Mouse (Mus musculus): ENCODE results near the gene Tk1. TPM values are rescaled to one million over a fixed set of nuclear protein-coding genes. Genes with fewer than 3 reads are reported as not detected.
A peak's percentile ranks its signal among the peaks of the same experiment; 100 is the strongest.
"Not testable (repeated sequence)": the region's sequence is repeated elsewhere in the genome, so short reads cannot be mapped to it uniquely, and the experiment has no call there.

The Tk1 gene
- polyA plus RNA-seq, 2 experiments from 2014 or later: 52.4 to 88.7 TPM

DNA sequence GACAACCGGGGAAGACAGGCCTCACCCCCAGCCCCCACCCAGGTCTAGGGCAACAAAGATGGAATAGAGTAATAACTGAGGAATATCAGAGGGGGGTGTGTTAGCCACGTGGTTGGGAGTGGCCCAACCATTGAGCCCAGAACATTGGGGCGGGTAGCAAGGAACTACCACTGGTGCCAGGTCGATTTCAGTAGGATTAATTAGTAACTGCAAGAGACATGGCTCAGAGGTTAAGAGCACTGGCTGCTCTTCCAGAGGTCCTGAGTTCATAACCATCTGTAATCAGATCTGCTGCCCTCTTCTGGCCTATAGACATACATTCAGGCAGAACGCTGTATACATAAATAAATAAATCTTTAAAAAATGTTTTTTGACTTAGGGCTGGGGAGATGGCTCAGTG lies 20.7 kb upstream of the Tk1 start:
- ATAC-seq: no peak

- ATAC-seq: no peak
Measured at GRCm38 (mm10) chr11:117845651-117846050, 19.8 kb upstream of the Tk1 start.

DNA sequence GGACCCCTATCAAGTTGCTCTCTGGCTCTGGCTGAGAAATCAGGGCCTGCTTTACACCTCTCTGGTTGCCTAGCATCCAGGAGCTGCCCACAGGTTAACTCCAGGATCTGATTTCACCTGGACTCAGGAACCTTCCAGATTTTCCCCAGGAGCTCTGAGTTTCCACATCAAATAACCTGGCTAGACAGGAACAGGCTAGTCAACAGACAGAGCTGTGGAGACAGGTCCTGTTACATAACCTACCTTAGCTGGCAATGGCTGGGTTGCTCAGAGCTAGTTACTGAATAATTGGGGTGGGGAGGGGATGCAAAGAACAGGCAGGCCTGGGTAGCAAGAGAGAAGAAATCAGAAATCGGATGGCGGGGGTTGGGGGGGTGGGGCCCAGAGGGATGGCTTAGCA lies 19.1 kb upstream of the Tk1 start:
- ATAC-seq: no peak

DNA sequence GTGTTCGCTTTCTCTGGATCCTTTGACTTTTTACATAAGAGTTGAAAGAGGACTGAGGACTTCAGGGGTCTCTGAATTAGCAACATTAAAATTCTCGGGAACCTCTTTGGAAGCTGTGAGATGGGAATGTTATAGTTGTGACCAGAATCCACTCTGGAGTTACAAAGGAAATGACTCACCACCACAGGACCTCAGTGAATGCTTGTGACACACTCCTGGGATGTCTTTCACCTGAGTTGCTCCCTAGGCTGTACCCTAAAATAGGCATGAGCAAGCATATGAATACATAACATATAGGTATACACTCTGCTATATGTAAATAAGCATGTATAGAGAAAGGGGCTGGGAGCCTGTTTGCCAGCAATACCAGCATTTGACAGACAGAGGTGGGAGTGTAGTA lies 17.5 kb upstream of the Tk1 start:
- ATAC-seq: no peak

GRCm38 (mm10) chr11:117840910-117841309 lies 15.0 kb upstream of the Tk1 start:
- no peak for ATAC-seq

DNA sequence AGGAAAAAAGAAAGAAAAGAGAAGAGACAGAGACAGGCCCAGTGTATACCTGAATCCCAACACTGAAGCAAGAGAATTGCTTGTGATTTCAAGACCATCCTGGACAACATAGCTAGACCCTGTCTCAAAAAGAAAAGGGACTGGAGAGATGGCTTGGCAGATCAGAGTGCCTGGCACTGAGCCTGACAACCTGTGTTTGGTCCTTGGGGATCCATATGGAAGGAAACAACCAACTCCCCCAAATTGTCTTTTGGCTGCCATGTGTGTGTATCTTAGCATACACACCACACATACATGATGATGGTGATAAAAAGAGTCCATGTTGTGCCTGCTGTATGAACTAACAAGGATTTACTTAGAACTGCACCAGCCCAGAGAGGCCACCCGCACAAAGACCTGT lies 13.1 kb upstream of the Tk1 start:
- no peak for ATAC-seq

GRCm38 (mm10) chr11:117838572-117838971 lies 12.7 kb upstream of the Tk1 start:
- no peak for ATAC-seq

DNA sequence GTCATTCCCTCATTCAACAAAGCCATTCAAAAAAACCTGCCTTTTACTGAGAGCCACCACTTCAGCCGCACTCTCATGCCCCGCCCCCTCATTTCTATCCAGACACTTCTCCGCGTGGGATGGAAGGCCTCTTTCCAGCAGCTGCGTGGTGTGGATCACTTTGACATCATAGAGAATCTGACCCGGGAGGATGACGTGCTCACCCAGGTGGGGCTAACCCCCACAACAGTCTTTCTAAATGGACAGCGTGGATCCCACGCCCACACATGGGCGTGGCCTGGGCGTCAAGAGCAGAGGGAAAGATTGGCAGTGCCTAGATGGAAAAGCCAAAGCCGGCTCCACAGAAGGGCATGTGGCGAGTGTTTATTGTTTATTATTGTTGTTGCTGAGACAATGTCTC lies 10.4 kb upstream of the Tk1 start:
- no peak for ATAC-seq

DNA sequence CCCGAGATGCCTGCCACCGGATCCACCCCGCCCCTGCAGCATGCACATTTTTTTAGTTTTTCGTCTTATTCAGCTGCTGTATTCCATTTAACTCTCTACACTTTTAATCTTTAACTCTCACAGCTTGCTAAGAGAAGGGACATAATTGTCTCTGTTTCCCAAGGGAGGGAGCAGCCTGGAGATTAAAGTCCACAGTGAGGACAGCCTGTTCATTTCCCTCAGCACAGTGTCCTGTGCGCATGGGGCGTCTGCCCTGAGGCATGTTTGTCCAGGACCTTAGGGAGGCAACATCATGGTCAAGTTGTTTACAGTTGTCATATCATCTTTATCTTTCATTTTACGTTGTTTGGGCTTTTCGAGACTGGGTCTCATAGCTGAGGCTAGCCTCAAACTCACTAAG lies 8.2 kb upstream of the Tk1 start:
- no peak for ATAC-seq

- ATAC-seq: not testable (repeated sequence)
Measured at GRCm38 (mm10) chr11:117833509-117833908, 7.6 kb upstream of the Tk1 start.

GRCm38 (mm10) chr11:117832086-117832969 lies 6.4 kb upstream of the Tk1 start:
- peak; percentile 90 for ATAC-seq

- no peak for ATAC-seq
Measured at GRCm38 (mm10) chr11:117830401-117830800, 4.5 kb upstream of the Tk1 start.

GRCm38 (mm10) chr11:117829671-117830215 lies 3.9 kb upstream of the Tk1 start:
- ATAC-seq: no peak

GRCm38 (mm10) chr11:117828888-117829604 lies 3.2 kb upstream of the Tk1 start:
- no peak for ATAC-seq

- peak; percentile 30 for ATAC-seq
Measured at GRCm38 (mm10) chr11:117828149-117828887, 2.4 kb upstream of the Tk1 start.

- ATAC-seq: no peak
Measured at GRCm38 (mm10) chr11:117827386-117827785, 1.5 kb upstream of the Tk1 start.

DNA sequence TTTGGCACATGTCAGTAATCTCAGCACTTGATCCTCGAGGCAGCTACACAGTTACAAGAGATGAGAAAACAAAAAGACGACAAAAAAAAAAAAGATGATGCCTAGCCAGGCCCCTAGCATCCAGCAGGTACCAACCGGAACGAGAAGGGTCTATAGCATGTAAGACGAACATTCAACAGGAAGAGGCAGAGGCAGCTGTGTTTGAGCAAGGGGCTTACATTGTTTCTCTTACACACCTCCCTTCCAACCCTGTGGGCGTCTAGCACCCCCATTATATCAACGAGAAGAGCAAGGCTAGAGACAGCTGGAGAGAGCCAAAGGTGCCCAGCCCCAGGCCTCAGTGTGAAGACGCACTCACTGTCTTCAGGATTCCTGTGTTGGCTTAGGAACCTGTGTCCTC lies 1.0 kb upstream of the Tk1 start:
- no peak for ATAC-seq

- no peak for ATAC-seq
Measured at GRCm38 (mm10) chr11:117826164-117826563, 272 bp upstream of the Tk1 start.

DNA sequence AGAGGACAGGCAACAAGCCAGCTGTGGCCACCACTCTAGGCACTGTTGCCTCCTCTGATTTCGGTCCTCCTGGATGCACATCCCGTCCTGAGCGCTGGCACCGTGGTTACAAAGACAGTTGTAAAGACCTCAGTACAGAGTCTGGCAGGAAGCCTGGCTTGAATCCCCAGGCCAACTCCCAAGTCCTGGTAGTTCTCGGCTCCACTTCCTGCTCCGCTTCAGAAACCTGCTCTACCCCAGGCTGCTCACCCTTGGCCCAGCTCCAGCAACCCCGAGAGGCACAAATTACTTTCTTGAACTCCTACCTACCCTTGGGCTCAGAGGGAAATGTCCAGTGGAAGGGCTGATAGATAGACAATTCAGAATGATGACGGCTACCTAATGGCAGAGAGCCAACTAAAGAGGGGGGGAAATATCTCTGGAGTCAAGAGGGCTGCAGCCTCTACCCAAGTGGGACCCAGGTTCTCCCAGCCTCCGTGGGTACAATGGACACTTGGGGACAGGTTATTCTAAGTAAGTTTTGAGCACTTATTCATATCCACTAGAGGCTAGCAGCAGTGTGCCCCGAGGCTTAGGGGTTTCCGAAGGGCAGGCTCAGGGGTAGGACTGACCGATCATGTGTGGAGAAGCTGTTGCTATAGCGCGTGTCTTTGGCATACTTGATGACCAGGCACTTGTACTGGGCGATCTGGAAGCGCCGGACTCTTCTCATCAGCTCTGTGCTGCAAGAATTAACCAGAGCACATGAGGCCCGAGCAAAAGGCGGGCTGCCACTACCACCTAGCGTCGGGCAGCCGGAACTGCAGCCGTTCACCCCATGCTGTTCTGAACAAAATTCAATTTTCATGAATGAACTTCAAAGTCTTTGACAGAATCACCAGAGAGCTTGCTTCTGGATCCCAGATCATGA lies 1.6 kb downstream of the Tk1 start:
- peak; percentile 34 for ATAC-seq

- ATAC-seq: no peak
Measured at GRCm38 (mm10) chr11:117823411-117823810, 2.5 kb downstream of the Tk1 start.

GRCm38 (mm10) chr11:117822728-117823241 lies 3.1 kb downstream of the Tk1 start:
- no peak for ATAC-seq

GRCm38 (mm10) chr11:117821868-117822267 lies 4.0 kb downstream of the Tk1 start:
- no peak for ATAC-seq
